ENCODE assay signal across 25 mouse cellular contexts in genomic region chr12:105108856-105109255, GRCm38 (mm10). TPM values are rescaled to one million over a fixed set of nuclear protein-coding genes. Genes with fewer than 3 reads are reported as not detected.
"Had no signal": no experiment of that assay in that cellular context is flagged by ENCODE, and none has a peak within 500 bp of the region (broad histone marks: within the 10 kb centered on the region; RNA-seq: fewer than 3 reads in every experiment).

No protein-coding gene starts in this region.

- H3K36me3 ChIP-seq: liver, embryonic 15.5 days; lung, embryonic 15.5 days; midbrain, embryonic 13.5 days; midbrain, embryonic 15.5 days; neural tube, embryonic 13.5 days had no signal

- H3K27ac ChIP-seq: liver, embryonic 15.5 days; lung, embryonic 15.5 days; macrophage; midbrain, embryonic 13.5 days; midbrain, embryonic 15.5 days; neural tube, embryonic 13.5 days had no signal

- DNase-seq: liver, postnatal 0 days; lung, adult 2 months; lung, postnatal 14 days; lung, postnatal 36 days; right cerebral cortex, postnatal 14 days; thymus, adult 2 months; thymus, postnatal 25 days; thymus, postnatal 4 days had no signal

- H3K27me3 ChIP-seq: liver, embryonic 15.5 days; lung, embryonic 15.5 days; midbrain, embryonic 15.5 days had no signal

- H3K4me3 ChIP-seq: liver, embryonic 15.5 days; lung, embryonic 15.5 days; midbrain, embryonic 13.5 days; midbrain, embryonic 15.5 days; neural tube, embryonic 13.5 days had no signal

- ATAC-seq: liver, postnatal 0 days; lung, postnatal 0 days; midbrain, embryonic 13.5 days; midbrain, embryonic 15.5 days had no signal

- H3K9ac ChIP-seq: liver, embryonic 15.5 days; liver, postnatal 0 days; lung, embryonic 15.5 days; midbrain, embryonic 13.5 days; midbrain, embryonic 15.5 days had no signal

- H3K9me3 ChIP-seq: liver, embryonic 15.5 days; lung, embryonic 15.5 days; midbrain, embryonic 13.5 days; midbrain, embryonic 15.5 days; neural tube, embryonic 13.5 days had no signal

- H3K4me1 ChIP-seq: liver, embryonic 15.5 days had no signal

- H3K4me2 ChIP-seq: liver, embryonic 15.5 days; lung, embryonic 15.5 days; midbrain, embryonic 11.5 days; midbrain, embryonic 13.5 days; midbrain, embryonic 15.5 days; neural tube, embryonic 13.5 days had no signal

RNA-seq across cellular contexts. Expression of gene Tcl1b2, which starts 37.0 kb away (rescaled TPM):
- total RNA-seq: megakaryocyte progenitor cell, adult 5-6 weeks; midbrain, postnatal 0 days; monocyte, adult 5-6 weeks; neutrophil, adult 5-6 weeks had no signal
- polyA plus RNA-seq: liver, embryonic 15.5 days; liver, postnatal 0 days; lung, adult 2 months; lung, embryonic 15.5 days; lung, postnatal 0 days; macrophage; midbrain, embryonic 11.5 days; midbrain, embryonic 13.5 days; midbrain, embryonic 15.5 days; midbrain, postnatal 0 days; neural tube, embryonic 11.5 days; neural tube, embryonic 13.5 days; spleen, adult 2 months; stomach, embryonic 16.5 days; thymus, adult 2 months; urinary bladder, adult 2 months had no signal

RNA-seq across cellular contexts. Expression of gene Tcl1b1, which starts 50.6 kb away (rescaled TPM):
- total RNA-seq: megakaryocyte progenitor cell, adult 5-6 weeks; midbrain, postnatal 0 days; monocyte, adult 5-6 weeks; neutrophil, adult 5-6 weeks had no signal
- polyA plus RNA-seq: liver, embryonic 15.5 days; liver, postnatal 0 days; lung, adult 2 months; lung, embryonic 15.5 days; lung, postnatal 0 days; macrophage; midbrain, embryonic 11.5 days; midbrain, embryonic 13.5 days; midbrain, embryonic 15.5 days; midbrain, postnatal 0 days; neural tube, embryonic 11.5 days; neural tube, embryonic 13.5 days; spleen, adult 2 months; stomach, embryonic 16.5 days; testis, adult 2 months; thymus, adult 2 months; urinary bladder, adult 2 months had no signal
